Mouse (Mus musculus) midbrain, embryonic 13.5 days (tissue): ENCODE results near the gene Abcb1a. TPM values are rescaled to one million over a fixed set of nuclear protein-coding genes. Genes with fewer than 3 reads are reported as not detected.

Experiments
- ATAC-seq: fragments of 200-750 bp; cut with Nextera tagmentation; 2 replicates; pipeline ENCODE4 v1.8.0; 2017; ENCODE audit warnings: mild to moderate bottlenecking, moderate TSS enrichment, moderate library complexity
- H3K27ac ChIP-seq: fragments of 300-500 bp; sonication (generic); 2 replicates; pipeline ENCODE4 v1.5.1; 2015; ENCODE audit warnings: inconsistent platforms, mild to moderate bottlenecking, moderate library complexity
- H3K27me3 ChIP-seq: fragments of 300-500 bp; sonication (generic); 2 replicates; pipeline ENCODE4 v1.6.1; 2015; ENCODE audit warnings: mild to moderate bottlenecking, inconsistent platforms
- H3K36me3 ChIP-seq: fragments of 300-500 bp; sonication (generic); 2 replicates; pipeline ENCODE4 v1.6.1; 2015; ENCODE audit warnings: mild to moderate bottlenecking, inconsistent platforms
- H3K4me1 ChIP-seq: fragments of 300-500 bp; sonication (generic); replicated peaks from 2 replicates; pipeline ENCODE4 v1.6.1; 2015; ENCODE audit warnings: inconsistent platforms
- H3K4me2 ChIP-seq: fragments of 300-500 bp; sonication (generic); replicated peaks from 2 replicates; pipeline ENCODE4 v1.6.1; 2015; ENCODE audit warnings: moderate library complexity, mild to moderate bottlenecking, inconsistent platforms
- H3K4me3 ChIP-seq: fragments of 300-500 bp; sonication (generic); replicated peaks from 2 replicates; pipeline ENCODE4 v1.5.1; 2015; ENCODE audit warnings: mild to moderate bottlenecking, inconsistent platforms
- H3K9ac ChIP-seq: fragments of 300-500 bp; sonication (generic); replicated peaks from 2 replicates; pipeline ENCODE4 v1.6.1; 2015; ENCODE audit warnings: mild to moderate bottlenecking, inconsistent platforms
- H3K9me3 ChIP-seq: fragments of 300-500 bp; sonication (generic); 2 replicates; pipeline ENCODE4 v1.6.1; 2016; ENCODE audit warnings: mild to moderate bottlenecking, inconsistent platforms
- WGBS: fragments of 180-500 bp; shearing (Covaris S2); methylation state at CpG from one replicate; pipeline ENCODE4 v1.1.7; 2015; 5-methylcytosine and 5-hydroxymethylcytosine counted together
- polyA plus RNA-seq: library from polyadenylated mRNA; unstranded; fragments of >200 nt; fragmentation: Nextera tagmentation; extraction: Ambion mirVana; gene quantifications from 2 replicates; pipeline ENCODE4 v1.2.1, GENCODE M21; 2015

The Abcb1a gene
- polyA plus RNA-seq, 1 experiment from 2014 or later = 1.3 TPM

DNA sequence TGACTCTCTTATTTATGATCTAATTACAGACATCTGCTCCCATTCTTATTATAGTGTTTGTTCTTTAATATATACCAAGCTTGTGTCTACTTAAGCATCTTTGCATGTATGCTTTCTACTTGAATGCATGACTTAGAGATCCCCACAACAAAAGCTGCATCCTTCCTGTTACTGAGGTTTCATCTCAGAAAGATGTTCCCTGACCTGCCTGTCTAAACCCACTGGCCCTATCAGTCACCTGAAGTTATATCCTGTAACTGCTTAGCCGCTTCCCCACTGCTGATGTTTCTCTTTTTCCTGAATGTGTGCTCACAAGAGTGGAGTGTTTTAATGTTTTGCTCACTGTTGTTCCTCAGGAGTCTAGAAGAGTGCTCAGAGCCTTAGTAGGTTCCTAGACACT is 9.7 kb downstream of the Abcb1a start:
- WGBS = 100% methylated on average over 1 of the region's 1 CpGs
- no peak for ATAC-seq
- H3K36me3 ChIP-seq = no peaks in the 10 kb centered on the region
- no peak overlapping the region for H3K4me3 ChIP-seq
- no peak overlapping the region for H3K4me2 ChIP-seq
- H3K27me3 ChIP-seq = no peaks in the 10 kb centered on the region
- no peaks in the 10 kb centered on the region for H3K9me3 ChIP-seq
- H3K4me1 ChIP-seq = no peaks in the 10 kb centered on the region
- no peak overlapping the region for H3K27ac ChIP-seq
- no peak overlapping the region for H3K9ac ChIP-seq

DNA sequence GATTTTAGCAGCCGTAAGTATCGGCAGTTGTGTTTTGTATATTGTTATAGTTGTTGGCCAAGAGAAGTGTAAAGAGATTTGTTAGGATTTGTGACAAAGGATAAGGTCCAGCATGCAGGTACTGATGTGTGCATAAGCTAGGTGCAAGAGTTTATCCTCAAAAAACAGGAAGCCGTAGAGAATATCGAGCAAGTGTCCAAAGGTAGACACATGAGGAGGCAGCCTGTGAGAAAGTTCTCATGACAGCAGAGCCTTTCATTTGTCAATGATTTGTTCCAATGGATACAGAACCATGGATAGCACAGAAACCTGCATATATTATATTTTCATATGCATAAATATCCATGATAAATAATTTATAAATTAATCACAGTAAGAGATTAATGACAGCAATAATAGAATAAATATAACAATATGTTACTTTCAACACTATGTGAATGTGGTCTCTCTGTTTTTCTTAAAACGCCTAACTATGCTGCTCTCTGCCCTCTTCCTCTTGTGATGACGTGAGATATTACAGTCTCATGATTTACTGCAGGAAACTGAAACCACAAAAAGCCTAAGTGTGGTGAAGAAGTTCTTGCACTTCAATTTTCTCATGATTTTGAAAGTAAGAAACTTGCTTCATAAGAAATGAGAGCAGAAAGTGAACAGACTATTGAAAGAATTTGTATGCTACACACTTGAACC is 15.5 kb downstream of the Abcb1a start:
- 94% methylated on average over 6 of the region's 6 CpGs for WGBS
- no peaks in the 10 kb centered on the region for H3K36me3 ChIP-seq

DNA sequence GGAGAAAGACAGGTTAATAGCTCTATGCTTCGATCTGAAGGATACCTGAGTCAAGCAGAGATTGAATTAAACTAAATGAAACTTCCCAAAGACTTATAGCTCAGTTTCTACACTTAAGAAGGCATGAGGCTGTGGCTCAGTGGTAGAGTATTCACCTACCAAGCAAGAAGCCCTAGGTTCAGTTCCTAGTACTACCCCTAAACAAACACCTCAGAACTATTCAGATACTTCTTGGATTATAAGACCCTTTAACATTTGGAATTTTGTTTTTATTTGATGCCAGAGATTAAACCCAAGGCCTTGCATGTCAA is 16.0 kb downstream of the Abcb1a start:
- H3K4me1 ChIP-seq = no peaks in the 10 kb centered on the region
- H3K27me3 ChIP-seq = no peaks in the 10 kb centered on the region
- H3K9me3 ChIP-seq = no peaks in the 10 kb centered on the region
- no peak overlapping the region for H3K4me3 ChIP-seq
- no peak overlapping the region for H3K4me2 ChIP-seq
- WGBS = 92% methylated on average over 1 of the region's 1 CpGs
- no peak overlapping the region for H3K27ac ChIP-seq
- no peak for ATAC-seq
- H3K9ac ChIP-seq = no peak overlapping the region
- H3K36me3 ChIP-seq = no peaks in the 10 kb centered on the region

More for the DNA sequence above, 15.5 kb downstream of the Abcb1a start:
- H3K4me3 ChIP-seq = no peak overlapping the region
- no peak overlapping the region for H3K4me2 ChIP-seq
- no peaks in the 10 kb centered on the region for H3K4me1 ChIP-seq
- no peaks in the 10 kb centered on the region for H3K27me3 ChIP-seq
- no peak for ATAC-seq
- H3K9me3 ChIP-seq = no peaks in the 10 kb centered on the region
- no peak overlapping the region for H3K9ac ChIP-seq
- H3K27ac ChIP-seq = no peak overlapping the region

DNA sequence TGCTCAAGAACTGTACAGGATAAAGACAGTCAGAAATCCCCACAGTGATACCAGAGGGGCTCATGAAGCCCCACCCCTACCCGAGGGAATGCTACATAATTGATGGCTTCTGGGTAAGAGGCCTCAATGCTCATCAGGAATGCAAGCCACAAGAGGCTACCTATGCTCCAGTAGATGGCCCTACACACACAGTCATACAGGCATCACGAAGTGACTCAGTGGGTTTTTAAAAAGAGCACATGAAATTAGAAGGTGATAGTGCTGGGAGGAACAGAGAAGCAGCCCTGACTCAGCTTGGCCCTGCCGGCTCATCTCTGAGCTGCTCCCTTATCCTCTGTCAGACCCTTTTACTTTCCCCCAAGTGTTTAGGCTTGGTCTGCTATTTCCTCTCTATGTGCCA is 21.3 kb downstream of the Abcb1a start:
- ATAC-seq = no peak
- Histone ChIP-seq H3K4me1 (no peaks in the 10 kb centered on the region), H3K36me3 (no peaks in the 10 kb centered on the region), H3K9ac (no peak overlapping the region), H3K9me3 (no peaks in the 10 kb centered on the region), H3K27me3 (no peaks in the 10 kb centered on the region), H3K4me3 (no peak overlapping the region), H3K27ac (no peak overlapping the region), H3K4me2 (no peak overlapping the region)
- WGBS = 74% methylated on average over 3 of the region's 3 CpGs

DNA sequence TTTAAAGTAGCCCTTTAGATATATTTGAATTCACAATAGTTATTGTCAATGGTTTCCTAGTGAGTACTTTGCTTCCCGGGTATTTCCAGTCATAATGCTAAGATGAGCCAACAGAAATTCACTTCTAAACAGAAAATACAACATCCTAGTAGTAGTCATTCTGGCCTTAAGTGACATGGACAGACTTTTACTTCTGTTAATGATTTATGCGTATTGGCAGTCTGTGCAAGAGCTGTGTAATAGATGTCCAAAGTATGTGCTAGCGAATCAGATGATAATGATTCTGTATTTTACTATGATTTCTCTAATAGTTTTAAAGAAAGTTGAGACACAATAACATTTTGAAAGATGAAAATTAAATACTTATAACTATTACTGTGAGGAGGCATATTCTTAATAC is 23.8 kb downstream of the Abcb1a start:
- H3K4me1 ChIP-seq = no peaks in the 10 kb centered on the region
- H3K36me3 ChIP-seq = no peaks in the 10 kb centered on the region
- H3K4me3 ChIP-seq = no peak overlapping the region
- ATAC-seq = no peak
- H3K27ac ChIP-seq = no peak overlapping the region
- H3K9ac ChIP-seq = no peak overlapping the region
- H3K27me3 ChIP-seq = no peaks in the 10 kb centered on the region
- no peaks in the 10 kb centered on the region for H3K9me3 ChIP-seq
- 95% methylated on average over 3 of the region's 3 CpGs for WGBS
- no peak overlapping the region for H3K4me2 ChIP-seq

DNA sequence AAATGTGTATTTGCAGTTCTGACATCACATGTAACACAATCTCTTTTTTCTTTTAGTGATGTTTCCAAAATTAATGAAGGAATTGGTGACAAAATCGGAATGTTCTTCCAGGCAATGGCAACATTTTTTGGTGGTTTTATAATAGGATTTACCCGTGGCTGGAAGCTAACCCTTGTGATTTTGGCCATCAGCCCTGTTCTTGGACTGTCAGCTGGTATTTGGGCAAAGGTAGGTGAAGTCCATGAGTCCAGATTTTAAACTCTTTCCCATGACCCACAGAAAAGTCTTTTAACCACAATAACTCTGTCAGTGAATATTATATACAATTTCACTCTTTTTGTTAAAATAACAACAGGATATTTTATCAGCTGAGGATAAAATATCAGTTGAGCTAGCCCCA is 26.2 kb downstream of the Abcb1a start:
- H3K4me2 ChIP-seq = no peak overlapping the region
- H3K9ac ChIP-seq = no peak overlapping the region
- no peaks in the 10 kb centered on the region for H3K9me3 ChIP-seq
- no peak overlapping the region for H3K4me3 ChIP-seq
- no peaks in the 10 kb centered on the region for H3K36me3 ChIP-seq
- WGBS = 78% methylated on average over 2 of the region's 2 CpGs
- no peaks in the 10 kb centered on the region for H3K4me1 ChIP-seq
- no peaks in the 10 kb centered on the region for H3K27me3 ChIP-seq
- ATAC-seq = no peak
- no peak overlapping the region for H3K27ac ChIP-seq

DNA sequence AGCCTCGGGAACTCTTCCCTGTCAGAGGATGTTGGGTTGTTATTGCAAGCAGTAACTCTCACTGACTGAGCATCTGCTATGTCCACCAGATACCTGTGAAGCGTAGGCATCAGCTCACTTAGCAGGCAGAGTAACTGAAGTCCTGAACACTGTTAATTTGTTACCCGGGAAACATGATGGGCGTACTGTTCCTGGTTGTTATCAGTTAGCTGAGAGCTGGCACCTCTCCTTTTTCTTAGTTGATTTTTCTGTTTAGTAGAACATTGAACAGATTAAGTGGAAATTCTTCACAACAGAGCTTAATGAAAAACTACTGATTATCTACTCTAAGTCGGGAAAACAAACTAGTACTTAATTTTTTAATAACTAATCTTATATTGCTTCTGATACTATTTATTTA is 27.7 kb downstream of the Abcb1a start:
- no peak overlapping the region for H3K27ac ChIP-seq
- no peak overlapping the region for H3K9ac ChIP-seq
- H3K27me3 ChIP-seq = no peaks in the 10 kb centered on the region
- no peaks in the 10 kb centered on the region for H3K9me3 ChIP-seq
- no peaks in the 10 kb centered on the region for H3K36me3 ChIP-seq
- no peak for ATAC-seq
- no peak overlapping the region for H3K4me3 ChIP-seq
- 80% methylated on average over 5 of the region's 5 CpGs for WGBS
- no peaks in the 10 kb centered on the region for H3K4me1 ChIP-seq
- no peak overlapping the region for H3K4me2 ChIP-seq

DNA sequence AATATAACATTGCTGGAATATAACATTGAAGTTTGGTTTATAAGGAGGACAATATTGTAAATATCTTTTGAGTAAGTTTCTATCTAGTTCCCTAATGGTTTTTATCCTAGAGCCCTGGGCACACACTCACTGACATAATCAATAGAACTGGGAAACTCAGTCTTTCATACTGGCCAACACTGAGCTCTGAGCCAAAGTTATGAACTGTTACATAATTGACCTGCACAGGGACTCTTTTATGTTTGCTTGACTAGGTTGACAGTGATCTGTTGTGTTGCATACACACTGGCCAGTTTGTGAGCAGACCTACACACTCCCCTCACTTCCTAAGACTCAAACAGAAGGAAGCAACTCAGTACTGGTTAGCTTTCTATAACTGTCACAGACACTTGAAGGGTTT is 56.2 kb downstream of the Abcb1a start:
- Histone ChIP-seq H3K36me3 (no peaks in the 10 kb centered on the region), H3K27me3 (no peaks in the 10 kb centered on the region), H3K27ac (no peak overlapping the region), H3K9ac (no peak overlapping the region), H3K4me1 (no peaks in the 10 kb centered on the region), H3K9me3 (no peaks in the 10 kb centered on the region), H3K4me3 (no peak overlapping the region), H3K4me2 (no peak overlapping the region)
- ATAC-seq = no peak

DNA sequence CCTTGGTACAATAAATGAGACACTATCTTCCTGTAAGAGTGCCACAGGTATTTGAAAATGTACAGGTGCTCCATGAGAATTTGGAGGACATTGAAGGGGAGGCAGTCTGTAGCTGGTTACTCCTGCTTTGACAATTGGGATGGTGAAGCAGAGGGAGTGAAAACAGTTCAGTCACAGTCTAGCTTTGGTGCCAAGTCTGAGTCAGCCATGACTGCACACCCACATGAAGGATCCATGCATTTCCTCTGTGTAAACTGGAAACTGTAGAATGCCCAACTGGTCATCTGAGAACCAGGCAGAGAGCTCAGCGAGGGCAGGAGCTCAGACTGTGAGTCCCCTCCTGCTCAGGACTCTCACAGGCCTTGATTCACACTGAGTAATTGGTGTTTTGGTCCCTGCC is 59.7 kb downstream of the Abcb1a start:
- Histone ChIP-seq H3K4me3 (no peak overlapping the region), H3K9ac (no peak overlapping the region), H3K4me1 (no peaks in the 10 kb centered on the region), H3K36me3 (no peaks in the 10 kb centered on the region), H3K27me3 (no peaks in the 10 kb centered on the region), H3K4me2 (no peak overlapping the region), H3K9me3 (no peaks in the 10 kb centered on the region), H3K27ac (no peak overlapping the region)
- 71% methylated on average over 1 of the region's 1 CpGs for WGBS
- no peak for ATAC-seq

DNA sequence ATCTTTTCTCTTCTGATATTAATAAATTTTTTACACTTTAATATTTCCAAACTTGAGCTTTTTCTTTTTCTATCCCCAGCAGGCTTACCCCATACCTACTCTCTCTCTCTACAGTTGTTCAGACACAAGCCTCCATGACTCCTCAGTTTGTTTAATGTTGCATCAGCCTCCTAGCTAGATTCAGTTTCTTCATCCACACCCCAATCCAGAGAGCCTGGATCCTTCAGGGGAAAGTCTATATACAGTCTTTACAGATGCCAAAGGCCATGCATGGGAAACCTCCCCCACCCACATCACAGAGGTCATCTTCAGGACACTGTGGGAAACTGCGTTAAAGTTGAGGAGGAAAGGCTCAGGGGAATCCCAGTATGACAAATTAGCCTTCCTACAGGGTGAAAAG is 62.3 kb downstream of the Abcb1a start:
- no peak for ATAC-seq
- H3K4me1 ChIP-seq = no peaks in the 10 kb centered on the region
- no peak overlapping the region for H3K4me3 ChIP-seq
- no peaks in the 10 kb centered on the region for H3K9me3 ChIP-seq
- H3K27me3 ChIP-seq = no peaks in the 10 kb centered on the region
- no peaks in the 10 kb centered on the region for H3K36me3 ChIP-seq
- WGBS = 62% methylated on average over 1 of the region's 1 CpGs
- no peak overlapping the region for H3K4me2 ChIP-seq
- H3K27ac ChIP-seq = no peak overlapping the region
- H3K9ac ChIP-seq = no peak overlapping the region

DNA sequence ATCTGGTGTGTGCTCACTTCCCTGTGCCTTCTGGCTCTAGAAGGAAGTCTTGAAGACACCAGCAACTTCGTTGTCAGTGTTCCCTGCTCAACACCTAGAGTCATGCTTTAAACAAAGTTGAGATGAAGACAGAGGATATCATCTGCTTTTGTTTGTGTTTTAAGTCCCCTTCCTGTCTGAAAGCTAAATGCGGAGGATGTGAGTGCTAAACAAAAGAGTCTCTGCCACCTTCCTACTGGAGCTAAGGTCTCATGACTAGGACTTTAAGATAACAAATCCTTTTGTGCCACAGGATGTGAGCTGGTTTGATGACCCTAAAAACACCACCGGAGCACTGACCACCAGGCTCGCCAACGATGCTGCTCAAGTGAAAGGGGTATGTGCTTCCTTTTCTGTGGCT is 63.0 kb downstream of the Abcb1a start:
- ATAC-seq = no peak
- Histone ChIP-seq H3K27ac (no peak overlapping the region), H3K9ac (no peak overlapping the region), H3K4me2 (no peak overlapping the region), H3K36me3 (no peaks in the 10 kb centered on the region), H3K27me3 (no peaks in the 10 kb centered on the region), H3K9me3 (no peaks in the 10 kb centered on the region), H3K4me1 (no peaks in the 10 kb centered on the region), H3K4me3 (no peak overlapping the region)
- 82% methylated on average over 5 of the region's 5 CpGs for WGBS

DNA sequence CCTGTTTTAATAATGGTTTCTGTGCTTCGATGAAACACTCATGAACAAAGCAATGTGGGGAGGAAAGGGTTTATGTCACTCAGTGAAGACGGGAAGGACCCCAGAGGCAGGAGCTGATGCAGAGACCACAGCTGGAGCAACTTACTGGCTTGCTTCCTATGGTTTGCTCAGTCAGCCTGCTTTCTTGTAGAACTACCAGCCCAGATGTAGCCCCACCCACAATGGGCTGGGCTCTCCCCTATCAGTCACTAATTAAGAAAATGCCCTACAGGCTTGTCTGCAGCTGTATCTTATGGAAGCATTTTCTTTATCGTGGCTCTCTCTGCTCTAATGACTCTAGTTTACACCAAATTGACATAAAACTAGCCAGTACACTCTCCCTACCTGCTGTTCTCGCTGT is 67.9 kb downstream of the Abcb1a start:
- H3K27ac ChIP-seq = no peak overlapping the region
- no peak overlapping the region for H3K4me3 ChIP-seq
- no peak for ATAC-seq
- 70% methylated on average over 4 of the region's 4 CpGs for WGBS
- H3K27me3 ChIP-seq = no peaks in the 10 kb centered on the region
- no peaks in the 10 kb centered on the region for H3K9me3 ChIP-seq
- no peaks in the 10 kb centered on the region for H3K4me1 ChIP-seq
- H3K36me3 ChIP-seq = no peaks in the 10 kb centered on the region
- H3K4me2 ChIP-seq = no peak overlapping the region
- H3K9ac ChIP-seq = no peak overlapping the region

DNA sequence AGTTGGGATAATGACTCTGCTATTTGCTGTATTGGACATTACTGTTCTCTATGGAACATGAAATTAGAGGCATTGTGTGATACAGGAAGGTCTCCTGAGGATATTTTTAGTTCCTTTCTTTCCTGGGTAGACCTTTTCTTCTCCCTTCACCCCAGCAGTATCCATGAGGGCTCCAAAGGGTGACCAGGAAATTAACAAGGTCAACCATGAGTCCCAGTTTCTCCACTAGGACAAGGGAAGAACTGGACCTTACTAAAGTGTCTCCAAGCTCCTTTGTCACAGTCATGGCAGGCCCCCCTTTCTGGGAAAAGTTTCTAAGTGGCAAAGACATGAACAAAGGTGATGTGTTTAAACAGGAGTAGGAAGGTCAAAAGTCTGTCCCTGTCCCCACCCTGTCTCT is 72.8 kb downstream of the Abcb1a start:
- Histone ChIP-seq H3K9me3 (no peaks in the 10 kb centered on the region), H3K4me3 (no peak overlapping the region), H3K9ac (no peak overlapping the region), H3K27ac (no peak overlapping the region), H3K27me3 (no peaks in the 10 kb centered on the region), H3K4me1 (no peaks in the 10 kb centered on the region), H3K36me3 (no peaks in the 10 kb centered on the region), H3K4me2 (no peak overlapping the region)
- ATAC-seq = no peak
